Mouse (Mus musculus): ENCODE data around the gene Trnt1. TPM values are rescaled to one million over a fixed set of nuclear protein-coding genes. Genes with fewer than 3 reads are reported as not detected.

The Trnt1 gene
- 10 to 100 TPM; 39.3 to 49.4 TPM for total RNA-seq (2021)
- long read RNA-seq, experiment 1, transcript Trnt1-203 (9 exons, 1,398 nt) = major isoform, 12 of 27 reads
- long read RNA-seq, experiment 1, transcript Trnt1-201 (9 exons, 2,283 nt) = minor isoform, 8 of 27 reads
- long read RNA-seq, experiment 1, partial matches to known transcripts = 5 of 27 reads
- long read RNA-seq, experiment 1, other reads (novel, unspliced or antisense) = 2 of 27 reads
- long read RNA-seq, experiment 2, transcript Trnt1-203 (9 exons, 1,398 nt) = major isoform, 8 of 17 reads
- long read RNA-seq, experiment 2, partial matches to known transcripts = 5 of 17 reads
- long read RNA-seq, experiment 2, other reads (novel, unspliced or antisense) = 1 of 17 reads

DNA sequence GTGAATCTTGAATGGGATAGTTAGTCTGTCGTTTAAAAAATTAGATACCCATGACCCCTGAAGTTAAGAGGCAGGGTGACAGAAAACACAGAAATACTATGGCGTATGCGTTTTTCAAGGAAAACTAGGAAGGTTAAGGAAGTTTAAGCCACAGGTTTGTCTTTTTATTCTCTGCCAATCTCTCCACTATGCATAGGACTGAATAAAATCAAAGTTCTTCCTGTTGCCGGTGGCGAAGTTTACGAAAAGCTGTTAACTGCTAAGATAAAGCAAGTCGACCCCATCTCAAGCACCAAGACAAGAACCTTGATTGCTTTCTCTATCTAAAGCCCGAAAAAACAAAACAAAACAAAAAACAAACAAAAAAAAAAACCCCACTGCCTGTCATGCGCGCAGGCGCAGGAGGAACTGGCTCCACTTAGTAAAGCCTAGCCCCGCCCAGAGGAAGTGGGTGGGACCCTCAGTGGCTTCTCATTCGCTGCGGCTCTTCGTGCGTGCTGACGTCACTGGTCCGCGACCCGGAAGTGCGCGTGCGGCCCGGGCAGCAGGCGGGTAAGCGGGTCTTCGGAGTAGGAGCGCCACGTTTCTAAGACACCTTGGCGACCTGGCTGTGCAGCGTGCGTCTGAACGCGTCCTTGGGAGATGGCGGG, at the start of gene Trnt1:
Gene Trnt1, plus strand, starts transcription at position 481 of the 650 bp plus-strand sequence.
- peak; percentile 98 to 99 for DNase-seq

GRCm38 (mm10) chr6:106725642-106726041, 43.3 kb upstream of the Trnt1 start:
- DNase-seq = no peak

DNA sequence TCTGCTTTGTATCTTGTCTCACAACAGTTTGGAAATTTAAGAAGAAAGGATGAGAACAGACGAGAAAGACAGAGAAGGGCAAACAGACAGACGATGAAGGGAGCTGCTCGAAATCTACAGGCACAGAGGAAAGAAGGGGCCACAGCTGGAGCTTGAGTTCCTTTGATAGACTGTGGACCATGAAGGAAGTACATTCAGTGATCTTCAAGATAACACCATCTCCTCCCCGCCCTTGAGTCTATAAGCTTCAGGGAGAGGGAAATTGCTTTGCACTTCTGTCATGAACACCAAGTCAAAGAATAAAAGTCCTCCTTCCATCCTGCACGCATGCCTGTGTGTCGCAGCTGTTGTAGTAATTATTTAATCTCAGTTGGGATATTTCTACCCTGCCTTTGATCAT, 42.8 kb upstream of the Trnt1 start:
- DNase-seq = no peak

DNA sequence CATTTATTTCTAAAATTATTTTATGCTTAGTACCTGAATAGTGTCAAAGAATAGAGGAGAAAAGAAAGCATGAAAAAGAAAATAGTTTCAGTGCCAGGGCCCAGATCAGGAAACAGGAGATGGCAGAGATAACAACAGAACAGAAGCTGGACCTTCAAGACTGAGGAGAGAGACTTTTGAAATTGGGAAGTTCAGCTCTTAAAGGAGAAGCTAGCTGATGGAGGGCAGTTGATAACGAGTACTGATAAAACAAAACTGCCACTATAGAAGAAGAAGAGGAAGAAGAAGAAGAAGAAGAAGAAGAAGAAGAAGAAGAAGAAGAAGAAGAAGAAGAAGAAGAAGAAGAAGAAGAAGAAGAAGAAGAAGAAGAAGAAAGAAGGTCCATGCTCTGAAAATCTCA, 41.2 kb upstream of the Trnt1 start:
- DNase-seq = no peak

DNA sequence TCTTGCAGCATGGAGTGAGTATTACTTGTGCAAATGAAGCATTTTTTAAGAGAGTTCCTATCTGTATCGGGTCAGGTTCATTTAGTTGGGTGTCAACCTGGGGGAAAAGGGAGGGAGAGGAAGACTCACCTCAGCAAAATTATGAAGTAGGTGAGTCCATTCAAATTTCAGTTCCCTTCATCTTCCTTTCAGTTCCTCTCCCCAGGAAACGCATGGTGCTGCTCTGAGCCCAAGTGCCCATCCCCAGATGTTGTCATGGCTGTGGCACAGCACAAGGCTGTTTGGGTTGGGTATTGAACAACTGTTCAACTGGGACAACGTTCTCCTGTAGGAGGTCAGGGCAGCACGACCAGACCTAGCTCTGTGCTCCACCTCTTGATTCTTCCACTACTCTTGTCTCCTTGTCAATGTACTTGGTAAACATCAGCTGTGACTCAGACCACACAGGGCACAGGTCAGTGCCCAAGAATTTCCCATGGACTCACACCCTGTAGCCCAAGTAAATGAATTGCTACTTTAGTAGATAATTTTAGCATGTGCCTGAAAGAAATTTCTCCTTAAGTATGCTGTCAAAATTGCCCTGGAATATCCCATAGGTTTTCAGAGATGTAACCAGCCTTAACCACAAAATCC, 39.1 kb upstream of the Trnt1 start:
- no peak for DNase-seq

DNA sequence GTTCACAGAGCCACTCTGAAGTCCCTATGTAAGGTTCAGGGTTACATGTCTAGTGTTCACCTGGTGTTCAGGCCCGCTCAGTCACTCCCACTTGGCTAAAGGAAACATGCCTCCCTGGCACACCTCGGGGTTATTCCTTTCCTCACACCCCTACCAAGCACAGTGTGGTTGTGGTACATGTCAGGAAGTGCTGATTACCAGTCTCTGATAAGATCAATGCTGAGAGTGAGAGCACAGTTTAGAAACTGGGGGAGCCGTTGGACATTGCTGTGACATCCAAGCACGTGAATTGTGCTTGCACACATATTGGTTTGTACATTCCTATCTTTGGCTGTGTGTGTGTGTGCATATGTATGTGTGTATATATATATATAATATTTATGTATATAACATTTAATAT, 36.4 kb upstream of the Trnt1 start:
- DNase-seq = no peak

- DNase-seq = no peak
Observed at GRCm38 (mm10) chr6:106738229-106738628, 30.7 kb upstream of the Trnt1 start.

- DNase-seq = no peak
Observed at GRCm38 (mm10) chr6:106740244-106740825, 28.6 kb upstream of the Trnt1 start.

- no peak for DNase-seq
Observed at GRCm38 (mm10) chr6:106743556-106744233, 25.2 kb upstream of the Trnt1 start.

GRCm38 (mm10) chr6:106745673-106746394, 23.1 kb upstream of the Trnt1 start:
- DNase-seq = no peak

DNA sequence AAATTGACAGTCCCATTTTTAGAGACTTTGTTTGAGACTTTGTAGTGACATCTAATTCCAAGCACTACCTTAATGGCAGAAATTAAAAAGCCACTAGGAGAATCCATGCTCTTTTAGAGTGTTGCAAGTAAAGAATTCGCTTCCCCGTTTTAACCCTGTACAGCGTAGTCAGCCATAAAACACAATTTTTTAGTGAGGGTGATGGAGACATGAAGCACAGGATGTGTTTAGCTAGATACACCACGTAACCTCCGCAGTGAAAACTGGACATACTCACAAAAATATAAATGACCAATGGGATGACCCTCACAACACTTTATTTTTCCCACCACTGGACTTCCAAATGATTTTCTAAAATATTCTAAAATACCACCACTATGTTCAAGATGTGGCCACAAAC, 21.7 kb upstream of the Trnt1 start:
- no peak for DNase-seq

GRCm38 (mm10) chr6:106747804-106748203, 21.1 kb upstream of the Trnt1 start:
- DNase-seq = no peak

DNA sequence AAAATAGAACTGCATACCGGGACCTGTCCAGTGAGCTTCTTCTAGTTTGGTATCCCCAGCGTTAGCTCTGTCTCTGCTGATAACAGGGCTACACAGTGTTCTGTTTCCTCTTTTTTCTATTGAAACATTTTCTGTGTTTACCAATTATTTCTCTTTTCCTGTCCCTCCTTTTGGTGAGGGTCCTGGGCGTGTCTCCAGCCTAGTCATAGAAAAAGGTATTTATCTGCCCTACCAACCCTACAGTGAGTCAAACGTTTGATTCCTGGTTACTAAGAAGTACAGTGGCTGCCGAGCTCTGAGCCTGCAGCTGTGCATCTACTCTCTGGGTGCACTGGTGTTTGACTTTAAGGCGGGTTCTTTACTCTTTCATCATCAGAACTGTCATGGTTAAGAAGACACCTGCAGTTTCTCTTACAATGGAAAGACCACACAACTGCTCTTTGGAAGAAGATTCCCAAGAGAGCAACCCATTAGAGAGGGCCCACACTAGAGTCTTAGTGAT, 20.0 kb upstream of the Trnt1 start, which contains the start of gene Il5ra:
Gene Il5ra, minus strand, starts transcription at position 151 of the 502 bp plus-strand sequence.
- no peak for DNase-seq

- no peak for DNase-seq
Observed at GRCm38 (mm10) chr6:106750291-106750690, 18.6 kb upstream of the Trnt1 start.

- DNase-seq = no peak
Observed at GRCm38 (mm10) chr6:106758299-106758698, 10.6 kb upstream of the Trnt1 start.

- DNase-seq = no peak
Observed at GRCm38 (mm10) chr6:106760473-106761218, 8.3 kb upstream of the Trnt1 start.

GRCm38 (mm10) chr6:106761486-106761885, 7.4 kb upstream of the Trnt1 start:
- DNase-seq = no peak

- DNase-seq = no peak
Observed at GRCm38 (mm10) chr6:106765892-106766291, 3.0 kb upstream of the Trnt1 start.

DNA sequence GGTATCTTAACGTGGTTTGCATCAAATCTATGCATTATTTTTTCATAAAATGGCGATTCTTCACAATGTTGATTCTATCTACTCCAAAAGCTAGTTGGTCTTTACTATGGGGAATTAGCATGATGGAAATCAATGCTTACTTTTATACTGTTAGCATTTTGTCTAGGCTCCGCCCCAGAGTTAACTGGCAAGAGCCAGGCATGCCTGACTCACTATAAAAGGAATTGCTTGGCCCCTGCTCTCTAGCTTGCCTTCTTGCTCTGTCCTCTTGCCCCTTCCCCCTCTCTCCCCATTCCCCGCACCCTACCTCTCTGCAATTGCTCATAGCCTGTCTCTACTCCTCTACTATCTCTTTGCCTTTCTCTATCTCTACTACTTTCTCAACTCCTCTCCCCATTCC, 2.1 kb upstream of the Trnt1 start:
- no peak for DNase-seq

DNA sequence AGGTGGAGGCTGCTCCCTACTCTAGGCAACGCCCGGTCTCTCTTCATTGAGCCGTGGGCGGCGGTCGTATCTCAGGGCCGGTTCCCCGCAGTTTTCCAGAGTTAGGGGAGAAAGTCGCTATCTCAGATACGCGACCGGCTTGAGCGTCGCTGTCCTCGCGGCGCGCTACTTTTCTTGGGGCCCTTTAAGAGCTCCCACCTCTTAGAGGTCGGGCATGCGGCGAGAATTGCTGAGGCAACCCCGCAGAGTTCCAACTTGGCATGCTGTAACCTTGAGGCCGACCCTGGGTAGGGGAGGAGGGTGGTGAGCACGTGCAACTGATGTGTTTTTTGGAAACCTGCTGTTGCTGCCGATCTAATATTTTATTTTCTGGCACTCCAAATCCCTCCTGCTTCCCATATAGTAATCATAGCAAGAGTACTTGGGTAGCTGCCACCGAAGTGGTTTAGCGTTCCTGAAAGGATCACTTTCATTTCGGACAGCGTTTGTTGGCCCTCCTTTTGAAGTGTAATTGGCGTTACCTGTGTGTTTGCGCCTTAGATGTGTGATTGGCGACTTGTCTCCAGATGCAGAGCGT, 458 bp downstream of the Trnt1 start:
- no peak for DNase-seq
